Mouse (Mus musculus): ENCODE measurements around the gene Ensa.

GRCm38 (mm10) chr3:95618511-95618910, 6.3 kb upstream of the Ensa start:
- no peak for TF ChIP-seq POLR2A (IDR thresholded peaks at IDR 0.05; ENCODE audit: extremely low read depth, insufficient read depth, low read length)
- TF ChIP-seq CTCF (IDR thresholded peaks at IDR 0.05; ENCODE audit: low read depth, low read length) = no peak

All from liver, adult 2 months (tissue).